Mouse (Mus musculus): ENCODE measurements around the gene Gnaz.

GRCm38 (mm10) chr10:74983176-74983575, 16.2 kb downstream of the Gnaz start:
- TF ChIP-seq POLR2A (IDR thresholded peaks at IDR 0.05; ENCODE audit: low read depth, low read length) (no peak), CTCF (IDR thresholded peaks at IDR 0.05; ENCODE audit: extremely low read depth, insufficient read length, insufficient replicate concordance, low read depth, low read length) (no peak)
